Mouse (Mus musculus): ENCODE results near the gene Ankrd9. TPM values are rescaled to one million over a fixed set of nuclear protein-coding genes. Genes with fewer than 3 reads are reported as not detected.

The Ankrd9 gene
- polyA plus RNA-seq, 1 experiment from 2014 or later, result 32.2 TPM

GRCm38 (mm10) chr12:111007134-111008103 is 28.6 kb upstream of the Ankrd9 start:
- peak overlapping the region; percentile 50 for H3K9ac ChIP-seq (ENCODE audit: low read depth, low read length)
- WGBS, result 52% methylated on average over 14 of the region's 14 CpGs
- peak overlapping the region; percentile 96 for H3K27ac ChIP-seq (ENCODE audit: low read length)
- peak; percentile 77 for ATAC-seq
- H3K9me3 ChIP-seq (ENCODE audit: control insufficient read depth, low read length), result no peaks in the 10 kb centered on the region
- no peaks in the 10 kb centered on the region for H3K36me3 ChIP-seq (ENCODE audit: control insufficient read depth, insufficient read depth, low read length)
- H3K27me3 ChIP-seq (replicated peaks; ENCODE audit: control insufficient read depth, insufficient read depth, low read length), result no peaks in the 10 kb centered on the region
- peaks cover 51% of the 10 kb centered on the region for H3K4me1 ChIP-seq (ENCODE audit: control insufficient read depth, insufficient read depth, low read length)
- 0 out of 2 replicates have a peak overlapping the region, but pooled peaks have one; percentile 0 for H3K4me2 ChIP-seq (ENCODE audit: low read depth, low read length)
- no peak overlapping the region for H3K4me3 ChIP-seq (ENCODE audit: low read length)

GRCm38 (mm10) chr12:111006339-111006738 is 27.5 kb upstream of the Ankrd9 start:
- Histone ChIP-seq H3K36me3 (ENCODE audit: control insufficient read depth, insufficient read depth, low read length) (no peaks in the 10 kb centered on the region), H3K27ac (ENCODE audit: low read length) (peak overlapping the region; percentile 96), H3K9ac (ENCODE audit: low read depth, low read length) (peak overlapping the region; percentile 42; the same call in 1 of the 2 replicates), H3K27me3 (replicated peaks; ENCODE audit: control insufficient read depth, insufficient read depth, low read length) (no peaks in the 10 kb centered on the region), H3K9me3 (ENCODE audit: control insufficient read depth, low read length) (no peaks in the 10 kb centered on the region), H3K4me3 (ENCODE audit: low read length) (no peak overlapping the region), H3K4me1 (ENCODE audit: control insufficient read depth, insufficient read depth, low read length) (peaks cover 46% of the 10 kb centered on the region), H3K4me2 (ENCODE audit: low read depth, low read length) (no peak overlapping the region)
- 43% methylated on average over 5 of the region's 5 CpGs for WGBS
- ATAC-seq, result peak; percentile 47

- peak; percentile 6 for ATAC-seq
- H3K4me2 ChIP-seq (ENCODE audit: low read depth, low read length), result no peak overlapping the region; the same call in 1 of the 2 replicates
- no peaks in the 10 kb centered on the region for H3K36me3 ChIP-seq (ENCODE audit: control insufficient read depth, insufficient read depth, low read length)
- peak overlapping the region; percentile 96 for H3K27ac ChIP-seq (ENCODE audit: low read length)
- H3K9me3 ChIP-seq (ENCODE audit: control insufficient read depth, low read length), result no peaks in the 10 kb centered on the region
- H3K9ac ChIP-seq (ENCODE audit: low read depth, low read length), result no peak overlapping the region
- peaks cover 46% of the 10 kb centered on the region for H3K4me1 ChIP-seq (ENCODE audit: control insufficient read depth, insufficient read depth, low read length)
- no peaks in the 10 kb centered on the region for H3K27me3 ChIP-seq (replicated peaks; ENCODE audit: control insufficient read depth, insufficient read depth, low read length)
- H3K4me3 ChIP-seq (ENCODE audit: low read length), result no peak overlapping the region
- WGBS, result 42% methylated on average over 6 of the region's 6 CpGs
These were observed 27.0 kb upstream of the Ankrd9 start for GRCm38 (mm10) chr12:111005803-111006202.

- H3K27me3 ChIP-seq (replicated peaks; ENCODE audit: control insufficient read depth, insufficient read depth, low read length), result no peaks in the 10 kb centered on the region
- no peak overlapping the region for H3K4me2 ChIP-seq (ENCODE audit: low read depth, low read length)
- peaks cover 39% of the 10 kb centered on the region for H3K4me1 ChIP-seq (ENCODE audit: control insufficient read depth, insufficient read depth, low read length)
- no peak overlapping the region for H3K27ac ChIP-seq (ENCODE audit: low read length)
- ATAC-seq, result no peak
- H3K9ac ChIP-seq (ENCODE audit: low read depth, low read length), result no peak overlapping the region
- H3K9me3 ChIP-seq (ENCODE audit: control insufficient read depth, low read length), result no peaks in the 10 kb centered on the region
- H3K36me3 ChIP-seq (ENCODE audit: control insufficient read depth, insufficient read depth, low read length), result no peaks in the 10 kb centered on the region
- H3K4me3 ChIP-seq (ENCODE audit: low read length), result no peak overlapping the region
- WGBS, result 76% methylated on average over 9 of the region's 9 CpGs
These were observed 25.3 kb upstream of the Ankrd9 start for GRCm38 (mm10) chr12:111004142-111004541.

- Histone ChIP-seq H3K4me2 (ENCODE audit: low read depth, low read length) (no peak overlapping the region), H3K9ac (ENCODE audit: low read depth, low read length) (no peak overlapping the region), H3K4me3 (ENCODE audit: low read length) (no peak overlapping the region), H3K27ac (ENCODE audit: low read length) (no peak overlapping the region), H3K27me3 (replicated peaks; ENCODE audit: control insufficient read depth, insufficient read depth, low read length) (no peaks in the 10 kb centered on the region), H3K4me1 (ENCODE audit: control insufficient read depth, insufficient read depth, low read length) (peaks cover 7% of the 10 kb centered on the region), H3K36me3 (ENCODE audit: control insufficient read depth, insufficient read depth, low read length) (no peaks in the 10 kb centered on the region), H3K9me3 (ENCODE audit: control insufficient read depth, low read length) (no peaks in the 10 kb centered on the region)
- WGBS, result 93% methylated on average over 7 of the region's 7 CpGs
- no peak for ATAC-seq
These were observed 22.1 kb upstream of the Ankrd9 start for GRCm38 (mm10) chr12:111000956-111001355.

- no peak overlapping the region for H3K9ac ChIP-seq (ENCODE audit: low read depth, low read length)
- H3K4me1 ChIP-seq (ENCODE audit: control insufficient read depth, insufficient read depth, low read length), result no peaks in the 10 kb centered on the region
- no peak overlapping the region for H3K27ac ChIP-seq (ENCODE audit: low read length)
- WGBS, result 70% methylated on average over 2 of the region's 2 CpGs
- no peak overlapping the region for H3K4me2 ChIP-seq (ENCODE audit: low read depth, low read length)
- no peaks in the 10 kb centered on the region for H3K27me3 ChIP-seq (replicated peaks; ENCODE audit: control insufficient read depth, insufficient read depth, low read length)
- H3K9me3 ChIP-seq (ENCODE audit: control insufficient read depth, low read length), result no peaks in the 10 kb centered on the region
- no peaks in the 10 kb centered on the region for H3K36me3 ChIP-seq (ENCODE audit: control insufficient read depth, insufficient read depth, low read length)
- no peak overlapping the region for H3K4me3 ChIP-seq (ENCODE audit: low read length)
- ATAC-seq, result no peak
These were observed 21.0 kb upstream of the Ankrd9 start for GRCm38 (mm10) chr12:110999820-111000219.

GRCm38 (mm10) chr12:110998092-110998491 is 19.3 kb upstream of the Ankrd9 start:
- Histone ChIP-seq H3K36me3 (ENCODE audit: control insufficient read depth, insufficient read depth, low read length) (no peaks in the 10 kb centered on the region), H3K4me3 (ENCODE audit: low read length) (no peak overlapping the region)
- ATAC-seq, result no peak

GRCm38 (mm10) chr12:110994666-110995065 is 15.8 kb upstream of the Ankrd9 start:
- 37% methylated on average over 12 of the region's 12 CpGs for WGBS
- H3K4me2 ChIP-seq (ENCODE audit: low read depth, low read length), result no peak overlapping the region
- no peak overlapping the region for H3K9ac ChIP-seq (ENCODE audit: low read depth, low read length)
- no peak overlapping the region for H3K27ac ChIP-seq (ENCODE audit: low read length)
- no peak for ATAC-seq
- H3K4me3 ChIP-seq (ENCODE audit: low read length), result no peak overlapping the region
- H3K9me3 ChIP-seq (ENCODE audit: control insufficient read depth, low read length), result no peaks in the 10 kb centered on the region
- H3K36me3 ChIP-seq (ENCODE audit: control insufficient read depth, insufficient read depth, low read length), result no peaks in the 10 kb centered on the region
- H3K27me3 ChIP-seq (replicated peaks; ENCODE audit: control insufficient read depth, insufficient read depth, low read length), result no peaks in the 10 kb centered on the region
- H3K4me1 ChIP-seq (ENCODE audit: control insufficient read depth, insufficient read depth, low read length), result peaks cover 12% of the 10 kb centered on the region

More at GRCm38 (mm10) chr12:110998092-110998491, 19.3 kb upstream of the Ankrd9 start:
- H3K27me3 ChIP-seq (replicated peaks; ENCODE audit: control insufficient read depth, insufficient read depth, low read length), result no peaks in the 10 kb centered on the region
- no peak overlapping the region for H3K4me2 ChIP-seq (ENCODE audit: low read depth, low read length)
- H3K27ac ChIP-seq (ENCODE audit: low read length), result no peak overlapping the region
- H3K9me3 ChIP-seq (ENCODE audit: control insufficient read depth, low read length), result no peaks in the 10 kb centered on the region
- peaks cover 4% of the 10 kb centered on the region for H3K4me1 ChIP-seq (ENCODE audit: control insufficient read depth, insufficient read depth, low read length)
- no peak overlapping the region for H3K9ac ChIP-seq (ENCODE audit: low read depth, low read length)
- WGBS, result 98% methylated on average over 11 of the region's 11 CpGs

GRCm38 (mm10) chr12:110993226-110993625 is 14.4 kb upstream of the Ankrd9 start:
- WGBS, result 66% methylated on average over 3 of the region's 3 CpGs
- no peak for ATAC-seq
- Histone ChIP-seq H3K9me3 (ENCODE audit: control insufficient read depth, low read length) (no peaks in the 10 kb centered on the region), H3K9ac (ENCODE audit: low read depth, low read length) (0 out of 2 replicates have a peak overlapping the region, but pooled peaks have one; percentile 13), H3K27ac (ENCODE audit: low read length) (peak overlapping the region; percentile 71), H3K4me2 (ENCODE audit: low read depth, low read length) (no peak overlapping the region), H3K4me3 (ENCODE audit: low read length) (no peak overlapping the region), H3K4me1 (ENCODE audit: control insufficient read depth, insufficient read depth, low read length) (peaks cover 12% of the 10 kb centered on the region), H3K27me3 (replicated peaks; ENCODE audit: control insufficient read depth, insufficient read depth, low read length) (no peaks in the 10 kb centered on the region), H3K36me3 (ENCODE audit: control insufficient read depth, insufficient read depth, low read length) (no peaks in the 10 kb centered on the region)

Measured in intestine, embryonic 16.5 days (tissue).